Mouse (Mus musculus) heart, embryonic 16.5 days (tissue): ENCODE data around the gene Gm42417. TPM values are rescaled to one million over a fixed set of nuclear protein-coding genes. Genes with fewer than 3 reads are reported as not detected.
A peak's percentile ranks its signal among the peaks of the same experiment; 100 is the strongest.
"Not testable (repeated sequence)": the region's sequence is repeated elsewhere in the genome, so short reads cannot be mapped to it uniquely, and the experiment has no call there.

ENCODE experiments used
- ATAC-seq: fragments of 200-750 bp; cut with Nextera tagmentation; replicated peaks from 2 replicates; pipeline ENCODE4 v1.8.0; 2017; ENCODE audit warnings: moderate number of reproducible peaks; ENCODE audit not compliant: insufficient read depth, low FRiP score; ENCODE audit errors: extremely low read depth
- H3K27ac ChIP-seq: fragments of 300-500 bp; sonication (generic); 2 replicates; pipeline ENCODE4 v1.5.1; 2014; ENCODE audit warnings: mild to moderate bottlenecking, low read length, control low read depth, moderate library complexity
- H3K27me3 ChIP-seq: fragments of 300-500 bp; sonication (generic); 2 replicates; pipeline ENCODE4 v1.6.1; 2014; ENCODE audit warnings: low read length, mixed read lengths; ENCODE audit not compliant: control insufficient read depth, insufficient read depth
- H3K36me3 ChIP-seq: fragments of 300-500 bp; sonication (generic); 2 replicates; pipeline ENCODE4 v1.6.1; 2014; ENCODE audit not compliant: control insufficient read depth, insufficient read depth
- H3K4me1 ChIP-seq: fragments of 300-500 bp; sonication (generic); 2 replicates; pipeline ENCODE4 v1.6.1; 2014; ENCODE audit warnings: low read length, mixed read lengths; ENCODE audit not compliant: control insufficient read depth, insufficient read depth
- H3K4me2 ChIP-seq: fragments of 300-500 bp; sonication (generic); 2 replicates; pipeline ENCODE4 v1.6.1; 2014; ENCODE audit warnings: low read depth, mild to moderate bottlenecking, control low read depth, low read length
- H3K4me3 ChIP-seq: fragments of 300-500 bp; sonication (generic); 2 replicates; pipeline ENCODE4 v1.5.1; 2014; ENCODE audit warnings: mild to moderate bottlenecking, control low read depth, low read length
- H3K9ac ChIP-seq: fragments of 300-500 bp; sonication (generic); 2 replicates; pipeline ENCODE4 v1.6.1; 2014; ENCODE audit warnings: low read length, control low read depth
- H3K9me3 ChIP-seq: fragments of 300-500 bp; sonication (generic); replicated peaks from 2 replicates; pipeline ENCODE4 v1.6.1; 2016; ENCODE audit warnings: low read length; ENCODE audit not compliant: control insufficient read depth
- WGBS: fragments of 180-500 bp; shearing (Covaris S2); extraction: QIAGEN DNeasy Blood & Tissue Kit; methylation state at CpG from one replicate; pipeline ENCODE4 v1.1.7; 2014; 5-methylcytosine and 5-hydroxymethylcytosine counted together
- polyA plus RNA-seq: library from polyadenylated mRNA; unstranded; fragments of >200 nt; fragmentation: Nextera tagmentation; extraction: Ambion mirVana; gene quantifications from 2 replicates; pipeline ENCODE4 v1.2.1, GENCODE M21; 2015

The Gm42417 gene
- polyA plus RNA-seq, 1 experiment from 2014 or later, result not detected

- H3K9ac ChIP-seq, result no peak overlapping the region
- peaks cover 26% of the 10 kb centered on the region for H3K4me1 ChIP-seq
- WGBS, result 90% methylated on average over 9 of the region's 9 CpGs
- H3K36me3 ChIP-seq, result peaks cover 20% of the 10 kb centered on the region
- H3K9me3 ChIP-seq, result no peaks in the 10 kb centered on the region
- H3K27me3 ChIP-seq, result no peaks in the 10 kb centered on the region
- no peak overlapping the region for H3K4me2 ChIP-seq
- no peak overlapping the region for H3K27ac ChIP-seq
- no peak for ATAC-seq
- H3K4me3 ChIP-seq, result no peak overlapping the region
These were observed 3.7 kb upstream of the Gm42417 start for GRCm38 (mm10) chr1:36542925-36543324.

GRCm38 (mm10) chr1:36541844-36542243, 2.6 kb upstream of the Gm42417 start:
- peaks cover 21% of the 10 kb centered on the region for H3K4me1 ChIP-seq
- no peak for ATAC-seq
- no peak overlapping the region for H3K4me3 ChIP-seq
- no peak overlapping the region for H3K4me2 ChIP-seq
- peaks cover 20% of the 10 kb centered on the region for H3K36me3 ChIP-seq
- WGBS, result 87% methylated on average over 16 of the region's 16 CpGs
- no peaks in the 10 kb centered on the region for H3K27me3 ChIP-seq
- H3K9me3 ChIP-seq, result no peaks in the 10 kb centered on the region
- no peak overlapping the region for H3K9ac ChIP-seq
- H3K27ac ChIP-seq, result no peak overlapping the region

- Histone ChIP-seq H3K4me3 (no peak overlapping the region), H3K27ac (no peak overlapping the region), H3K36me3 (peaks cover 20% of the 10 kb centered on the region), H3K4me1 (peaks cover 24% of the 10 kb centered on the region), H3K9ac (no peak overlapping the region), H3K27me3 (no peaks in the 10 kb centered on the region), H3K9me3 (no peaks in the 10 kb centered on the region), H3K4me2 (no peak overlapping the region)
- WGBS, result 93% methylated on average over 12 of the region's 12 CpGs
- ATAC-seq, result no peak
These were observed 1.6 kb upstream of the Gm42417 start for GRCm38 (mm10) chr1:36540807-36541206.

- H3K4me2 ChIP-seq, result no peak overlapping the region
- peaks cover 20% of the 10 kb centered on the region for H3K36me3 ChIP-seq
- no peak overlapping the region for H3K9ac ChIP-seq
These were observed 903 bp upstream of the Gm42417 start for GRCm38 (mm10) chr1:36540132-36540531.

GRCm38 (mm10) chr1:36538727-36539126, 502 bp downstream of the Gm42417 start:
- no peaks in the 10 kb centered on the region for H3K27me3 ChIP-seq
- H3K4me3 ChIP-seq, result no peak overlapping the region
- no peaks in the 10 kb centered on the region for H3K9me3 ChIP-seq
- WGBS, result 73% methylated on average over 4 of the region's 4 CpGs
- no peak overlapping the region for H3K4me2 ChIP-seq
- peaks cover 42% of the 10 kb centered on the region for H3K4me1 ChIP-seq
- ATAC-seq, result no peak
- H3K36me3 ChIP-seq, result peaks cover 20% of the 10 kb centered on the region
- peak overlapping the region; percentile 82 for H3K27ac ChIP-seq
- peak overlapping the region; percentile 48 for H3K9ac ChIP-seq

More at GRCm38 (mm10) chr1:36540132-36540531, 903 bp upstream of the Gm42417 start:
- no peak overlapping the region for H3K4me3 ChIP-seq
- no peaks in the 10 kb centered on the region for H3K9me3 ChIP-seq
- H3K27ac ChIP-seq, result peak overlapping the region; percentile 82
- H3K27me3 ChIP-seq, result no peaks in the 10 kb centered on the region
- ATAC-seq, result no peak
- WGBS, result 89% methylated on average over 11 of the region's 11 CpGs
- H3K4me1 ChIP-seq, result peaks cover 28% of the 10 kb centered on the region

- not testable (repeated sequence) for H3K9me3 ChIP-seq, H3K4me3 ChIP-seq, H3K27me3 ChIP-seq, ATAC-seq
- Histone ChIP-seq H3K4me2 (peak within 1 kb of the TSS; percentile 36), H3K36me3 (peaks cover 19% of the 10 kb centered on the region), H3K4me1 (peaks cover 50% of the 10 kb centered on the region), H3K9ac (peak within 1 kb of the TSS; percentile 49; the same call in 1 of the 2 replicates), H3K27ac (peak within 1 kb of the TSS; percentile 98)
- 75% methylated on average over 9 of the region's 9 CpGs for WGBS
These were observed 2.4 kb downstream of the Gm42417 start, which contains the start of gene Ankrd23 for GRCm38 (mm10) chr1:36536783-36537182. TSS of gene Ankrd23 (minus strand) at chr1:36536883.

- no peaks in the 10 kb centered on the region for H3K27me3 ChIP-seq
- 37% methylated on average over 8 of the region's 8 CpGs for WGBS
- H3K9ac ChIP-seq, result peak overlapping the region; percentile 49; the same call in 1 of the 2 replicates
- no peaks in the 10 kb centered on the region for H3K9me3 ChIP-seq
- peak overlapping the region; percentile 98 for H3K27ac ChIP-seq
- H3K4me3 ChIP-seq, result no peak overlapping the region
- H3K4me2 ChIP-seq, result peak overlapping the region; percentile 21; the same call in 1 of the 2 replicates
- no peak for ATAC-seq
- H3K36me3 ChIP-seq, result peaks cover 17% of the 10 kb centered on the region
- peaks cover 54% of the 10 kb centered on the region for H3K4me1 ChIP-seq
These were observed 2.9 kb downstream of the Gm42417 start for GRCm38 (mm10) chr1:36536397-36536728.

- no peaks in the 10 kb centered on the region for H3K27me3 ChIP-seq
- peak overlapping the region; percentile 36 for H3K4me2 ChIP-seq
- peaks cover 60% of the 10 kb centered on the region for H3K4me1 ChIP-seq
- WGBS, result 66% methylated on average over 11 of the region's 11 CpGs
- H3K9me3 ChIP-seq, result no peaks in the 10 kb centered on the region
- H3K9ac ChIP-seq, result peak overlapping the region; percentile 58
- H3K4me3 ChIP-seq, result no peak overlapping the region
- peaks cover 14% of the 10 kb centered on the region for H3K36me3 ChIP-seq
- ATAC-seq, result peak; percentile 53
- peak overlapping the region; percentile 98 for H3K27ac ChIP-seq
These were observed 3.5 kb downstream of the Gm42417 start for GRCm38 (mm10) chr1:36535477-36536396.

GRCm38 (mm10) chr1:36534595-36535058, 4.6 kb downstream of the Gm42417 start:
- H3K4me2 ChIP-seq, result peak overlapping the region; percentile 16
- no peak for ATAC-seq
- peak overlapping the region; percentile 98 for H3K27ac ChIP-seq
- 55% methylated on average over 6 of the region's 6 CpGs for WGBS
- H3K9me3 ChIP-seq, result no peaks in the 10 kb centered on the region
- no peaks in the 10 kb centered on the region for H3K27me3 ChIP-seq
- no peak overlapping the region for H3K4me3 ChIP-seq
- peaks cover 13% of the 10 kb centered on the region for H3K36me3 ChIP-seq
- peaks cover 63% of the 10 kb centered on the region for H3K4me1 ChIP-seq
- H3K9ac ChIP-seq, result peak overlapping the region; percentile 58
